ENCODE assay signal across 9 mouse cellular contexts in genomic region chr19:23058502-23058900, GRCm38 (mm10).
A peak's percentile ranks its signal among the peaks of the same experiment; 100 is the strongest.
DNase-seq lines count a peak whose midpoint lies in the region; ATAC-seq and TF ChIP-seq lines count a peak whose summit lies in the region.
"Had no signal": no experiment of that assay in that cellular context is flagged by ENCODE, and none has a peak within 500 bp of the region (broad histone marks: within the 10 kb centered on the region; RNA-seq: fewer than 3 reads in every experiment).

No protein-coding gene starts in this region.

- H3K27me3 ChIP-seq in forebrain, embryonic 13.5 days: no peaks in the 10 kb centered on the region
- no peaks in the 10 kb centered on the region for H3K27me3 ChIP-seq in forebrain, embryonic 11.5 days (ENCODE audit: control insufficient read depth, insufficient read depth, low read length)
- H3K27me3 ChIP-seq in neural tube, embryonic 11.5 days (ENCODE audit: control insufficient read depth, insufficient read depth, low read length): no peaks in the 10 kb centered on the region
- H3K27me3 ChIP-seq in intestine, embryonic 16.5 days (replicated peaks; ENCODE audit: control insufficient read depth, insufficient read depth, low read length): no peaks in the 10 kb centered on the region
- H3K27me3 ChIP-seq: limb, embryonic 15.5 days had no signal

- no peaks in the 10 kb centered on the region for H3K36me3 ChIP-seq in forebrain, embryonic 13.5 days (ENCODE audit: poor library complexity, severe bottlenecking)
- no peaks in the 10 kb centered on the region for H3K36me3 ChIP-seq in forebrain, embryonic 11.5 days (ENCODE audit: control insufficient read depth, insufficient read depth, low read length)
- no peaks in the 10 kb centered on the region for H3K36me3 ChIP-seq in neural tube, embryonic 11.5 days (ENCODE audit: control insufficient read depth, insufficient read depth, low read length)
- no peaks in the 10 kb centered on the region for H3K36me3 ChIP-seq in intestine, embryonic 16.5 days (ENCODE audit: control insufficient read depth, insufficient read depth, low read length)
- H3K36me3 ChIP-seq: limb, embryonic 15.5 days had no signal

- 0 out of 2 replicates have a peak, but pooled peaks have one; percentile 8 for ATAC-seq in forebrain, embryonic 13.5 days
- no peak for ATAC-seq in forebrain, embryonic 11.5 days (replicated peaks; ENCODE audit: low FRiP score)
- ATAC-seq in neural tube, embryonic 11.5 days (ENCODE audit: insufficient read depth, low FRiP score, low TSS enrichment): no peak
- no peak for ATAC-seq in intestine, embryonic 16.5 days

- DNase-seq in forebrain, embryonic 11.5 days (ENCODE audit: low spot score): no peak
- DNase-seq in neural tube, embryonic 11.5 days (ENCODE audit: low spot score): peak; percentile 21
- DNase-seq in neural tube, embryonic 10.5 days (ENCODE audit: extremely low spot score, low spot score): no peak
- no peak for DNase-seq in left cerebral cortex, postnatal 14 days (ENCODE audit: low spot score in 2 of 2)
- no peak for DNase-seq in layer of hippocampus, adult 11-12 months (ENCODE audit: low spot score)

- no peak overlapping the region for H3K27ac ChIP-seq in forebrain, embryonic 13.5 days
- no peak overlapping the region for H3K27ac ChIP-seq in forebrain, embryonic 11.5 days (ENCODE audit: low read depth, low read length)
- H3K27ac ChIP-seq in neural tube, embryonic 11.5 days (ENCODE audit: low read depth, low read length): 0 out of 2 replicates have a peak overlapping the region, but pooled peaks have one; percentile 10
- H3K27ac ChIP-seq in intestine, embryonic 16.5 days (ENCODE audit: low read length): peak overlapping the region; percentile 77
- peak overlapping the region; percentile 64 for H3K27ac ChIP-seq in olfactory bulb, adult 2 months (ENCODE audit: insufficient read depth, low read depth, low read length)

- H3K4me1 ChIP-seq in forebrain, embryonic 13.5 days: peaks cover 24% of the 10 kb centered on the region
- peaks cover 9% of the 10 kb centered on the region for H3K4me1 ChIP-seq in forebrain, embryonic 11.5 days (replicated peaks; ENCODE audit: control insufficient read depth, insufficient read depth, low read length)
- no peaks in the 10 kb centered on the region for H3K4me1 ChIP-seq in neural tube, embryonic 11.5 days (ENCODE audit: control insufficient read depth, insufficient read depth, low read length)
- H3K4me1 ChIP-seq in intestine, embryonic 16.5 days (ENCODE audit: control insufficient read depth, insufficient read depth, low read length): peaks cover 18% of the 10 kb centered on the region
- H3K4me1 ChIP-seq in olfactory bulb, adult 2 months (ENCODE audit: control insufficient read depth, insufficient read depth, low read length): peaks cover 16% of the 10 kb centered on the region

- intact Hi-C loops in left cerebral cortex, postnatal 14 days (cut with DNase I): no loop called here

- no peak for TF ChIP-seq POLR2A in olfactory bulb, adult 2 months (IDR thresholded peaks at IDR 0.05; ENCODE audit: insufficient read depth, low read depth, low read length)

- no peaks in the 10 kb centered on the region for H3K9me3 ChIP-seq in forebrain, embryonic 13.5 days (replicated peaks)
- H3K9me3 ChIP-seq in forebrain, embryonic 11.5 days (ENCODE audit: control insufficient read depth, low read length): no peaks in the 10 kb centered on the region
- H3K9me3 ChIP-seq in neural tube, embryonic 11.5 days (ENCODE audit: control insufficient read depth, low read length): no peaks in the 10 kb centered on the region
- no peaks in the 10 kb centered on the region for H3K9me3 ChIP-seq in intestine, embryonic 16.5 days (ENCODE audit: control insufficient read depth, low read length)
- H3K9me3 ChIP-seq: limb, embryonic 15.5 days had no signal

- H3K4me2 ChIP-seq in forebrain, embryonic 13.5 days: no peak overlapping the region
- no peak overlapping the region for H3K4me2 ChIP-seq in forebrain, embryonic 11.5 days (ENCODE audit: low read depth, low read length, severe bottlenecking)
- H3K4me2 ChIP-seq in neural tube, embryonic 11.5 days (ENCODE audit: low read depth): no peak overlapping the region
- H3K4me2 ChIP-seq in intestine, embryonic 16.5 days (ENCODE audit: low read depth, low read length): no peak overlapping the region

- no peak overlapping the region for H3K9ac ChIP-seq in forebrain, embryonic 13.5 days
- H3K9ac ChIP-seq in forebrain, embryonic 11.5 days (ENCODE audit: low read length): no peak overlapping the region
- H3K9ac ChIP-seq in neural tube, embryonic 11.5 days (ENCODE audit: low read length): no peak overlapping the region
- no peak overlapping the region for H3K9ac ChIP-seq in intestine, embryonic 16.5 days (ENCODE audit: low read depth, low read length)
- H3K9ac ChIP-seq: limb, embryonic 15.5 days had no signal

- H3K4me3 ChIP-seq in forebrain, embryonic 13.5 days: no peak overlapping the region
- H3K4me3 ChIP-seq in forebrain, embryonic 11.5 days (ENCODE audit: low read depth, low read length): no peak overlapping the region
- no peak overlapping the region for H3K4me3 ChIP-seq in neural tube, embryonic 11.5 days (ENCODE audit: low read depth, low read length)
- no peak overlapping the region for H3K4me3 ChIP-seq in intestine, embryonic 16.5 days (ENCODE audit: low read length)
- no peak overlapping the region for H3K4me3 ChIP-seq in olfactory bulb, adult 2 months (ENCODE audit: insufficient read depth, low read depth, low read length)
- H3K4me3 ChIP-seq: limb, embryonic 15.5 days had no signal

- WGBS in forebrain, embryonic 13.5 days: 33% methylated on average over 4 of the region's 4 CpGs
- whole genome bisulfite sequencing in forebrain, embryonic 11.5 days: 44% methylated on average over 4 of the region's 4 CpGs
- WGBS in neural tube, embryonic 11.5 days: 37% methylated on average over 4 of the region's 4 CpGs
- WGBS in intestine, embryonic 16.5 days: 35% methylated on average over 4 of the region's 4 CpGs
- WGBS in olfactory bulb, adult 2 months: 44% methylated on average over 4 of the region's 4 CpGs

- TF ChIP-seq CTCF in olfactory bulb, adult 2 months (IDR thresholded peaks at IDR 0.05; ENCODE audit: insufficient read depth, low read depth, low read length): no peak

Comparison
In these comparisons a context has a peak if more than half of its experiments do, and no peak if none do; other contexts are left out.
1. H3K27ac ChIP-seq: peak in neural tube, embryonic 11.5 days (single experiment), intestine, embryonic 16.5 days (single experiment) and olfactory bulb, adult 2 months (single experiment); none in forebrain, embryonic 13.5 days (single experiment) and forebrain, embryonic 11.5 days (single experiment).